ENCODE assay signal across 12 mouse cellular contexts in the genomic region with DNA sequence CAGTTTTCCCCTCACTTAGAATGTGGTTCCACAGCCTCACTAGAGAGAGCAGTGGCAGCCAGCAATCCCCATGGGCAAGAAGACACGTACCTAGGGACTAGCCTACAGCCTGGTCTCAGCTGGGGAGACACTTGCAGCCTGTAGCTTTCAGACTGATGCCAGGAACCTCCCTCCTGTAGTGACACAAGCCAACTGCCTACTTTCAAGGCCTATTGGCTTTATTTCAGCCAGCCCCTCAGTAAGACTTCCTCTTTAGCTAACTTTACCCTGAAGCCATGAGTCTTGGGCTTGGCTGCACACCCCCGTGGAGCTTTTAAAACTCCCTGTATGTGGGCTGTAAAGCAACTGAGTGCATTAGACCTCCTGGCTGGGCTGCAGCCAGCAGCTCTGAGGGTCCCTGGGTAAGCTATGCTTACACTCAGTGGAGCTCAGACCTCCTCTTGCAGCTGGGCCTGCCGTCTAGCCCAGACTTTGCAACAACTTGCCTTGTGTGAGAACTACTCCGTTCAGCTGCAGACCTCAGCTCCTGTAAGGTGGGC.
DNase-seq lines count a peak whose midpoint lies in the region; ATAC-seq and TF ChIP-seq lines count a peak whose summit lies in the region.
"Had no signal": no experiment of that assay in that cellular context is flagged by ENCODE, and none has a peak within 500 bp of the region (broad histone marks: within the 10 kb centered on the region; RNA-seq: fewer than 3 reads in every experiment).

No protein-coding gene starts in this region.

- no peak for ATAC-seq in heart, embryonic 15.5 days (replicated peaks; ENCODE audit: insufficient number of reproducible peaks, insufficient read depth, low FRiP score, low read depth)
- no peak for ATAC-seq in lung, embryonic 14.5 days (ENCODE audit: insufficient read depth)
- ATAC-seq in embryonic facial prominence, embryonic 15.5 days (ENCODE audit: insufficient number of reproducible peaks, low FRiP score, low TSS enrichment, low read depth), result no peak
- 0 out of 2 replicates have a peak, but pooled peaks have one; percentile 4 for ATAC-seq in stomach, embryonic 14.5 days (ENCODE audit: insufficient number of reproducible peaks, insufficient read depth, low FRiP score, low read depth)
- no peak for ATAC-seq in frontal cortex, adult (ENCODE audit: low TSS enrichment)

- H3K9ac ChIP-seq in heart, embryonic 15.5 days, result no peak overlapping the region
- no peak overlapping the region for H3K9ac ChIP-seq in lung, embryonic 14.5 days
- no peak overlapping the region for H3K9ac ChIP-seq in embryonic facial prominence, embryonic 15.5 days
- no peak overlapping the region for H3K9ac ChIP-seq in stomach, embryonic 14.5 days (replicated peaks; ENCODE audit: low read depth, low read length)
- H3K9ac ChIP-seq: hindbrain, embryonic 12.5 days; liver, embryonic 13.5 days had no signal

- no peak overlapping the region for H3K4me2 ChIP-seq in heart, embryonic 15.5 days
- H3K4me2 ChIP-seq in lung, embryonic 14.5 days, result no peak overlapping the region
- no peak overlapping the region for H3K4me2 ChIP-seq in embryonic facial prominence, embryonic 15.5 days (replicated peaks)
- H3K4me2 ChIP-seq in stomach, embryonic 14.5 days (replicated peaks; ENCODE audit: low read depth, low read length), result no peak overlapping the region
- H3K4me2 ChIP-seq: hindbrain, embryonic 12.5 days; liver, embryonic 13.5 days had no signal

- H3K4me3 ChIP-seq in heart, embryonic 15.5 days, result no peak overlapping the region
- no peak overlapping the region for H3K4me3 ChIP-seq in lung, embryonic 14.5 days (ENCODE audit: low read depth, low read length)
- H3K4me3 ChIP-seq in embryonic facial prominence, embryonic 15.5 days (replicated peaks), result no peak overlapping the region
- H3K4me3 ChIP-seq in stomach, embryonic 14.5 days (ENCODE audit: low read depth, low read length), result no peak overlapping the region
- H3K4me3 ChIP-seq: hindbrain, embryonic 12.5 days; liver, embryonic 13.5 days had no signal

- WGBS in heart, embryonic 15.5 days, result 46% methylated on average over 4 of the region's 4 CpGs
- 45% methylated on average over 4 of the region's 4 CpGs for WGBS in lung, embryonic 14.5 days
- 28% methylated on average over 4 of the region's 4 CpGs for WGBS in embryonic facial prominence, embryonic 15.5 days
- WGBS in stomach, embryonic 14.5 days, result 52% methylated on average over 4 of the region's 4 CpGs

- H3K36me3 ChIP-seq in heart, embryonic 15.5 days, result no peaks in the 10 kb centered on the region
- H3K36me3 ChIP-seq in lung, embryonic 14.5 days (ENCODE audit: insufficient read depth), result no peaks in the 10 kb centered on the region
- no peaks in the 10 kb centered on the region for H3K36me3 ChIP-seq in embryonic facial prominence, embryonic 15.5 days
- no peaks in the 10 kb centered on the region for H3K36me3 ChIP-seq in stomach, embryonic 14.5 days (ENCODE audit: control insufficient read depth, insufficient read depth, low read length)
- H3K36me3 ChIP-seq: hindbrain, embryonic 12.5 days; liver, embryonic 13.5 days had no signal

- DNase-seq in heart, postnatal 25 days (ENCODE audit: low spot score), result no peak
- DNase-seq in lung, embryonic 14.5 days, result no peak
- DNase-seq in lung, postnatal 14 days, result no peak
- no peak for DNase-seq in frontal cortex, postnatal 10 days (ENCODE audit: low spot score in 2 of 2)
- DNase-seq: kidney, postnatal 14 days; layer of hippocampus, postnatal 36 days; liver, embryonic 13.5 days had no signal

- no peak for TF ChIP-seq CTCF in lung, embryonic 14.5 days (IDR thresholded peaks at IDR 0.05; ENCODE audit: low read depth)

- peak overlapping the region; percentile 13; the same call in 1 of the 2 replicates for H3K27ac ChIP-seq in heart, embryonic 15.5 days
- H3K27ac ChIP-seq in lung, embryonic 14.5 days (ENCODE audit: low read depth), result peak overlapping the region; percentile 25; the same call in 1 of the 2 replicates
- peak overlapping the region; percentile 48; the same call in 1 of the 2 replicates for H3K27ac ChIP-seq in embryonic facial prominence, embryonic 15.5 days (replicated peaks)
- no peak overlapping the region; the same call in 1 of the 2 replicates for H3K27ac ChIP-seq in stomach, embryonic 14.5 days (ENCODE audit: low read length)
- H3K27ac ChIP-seq: hindbrain, embryonic 12.5 days; liver, embryonic 13.5 days had no signal

- intact Hi-C loops in heart, postnatal 25 days (cut with DNase I), result no loop called here

- no peaks in the 10 kb centered on the region for H3K9me3 ChIP-seq in heart, embryonic 15.5 days (replicated peaks)
- H3K9me3 ChIP-seq in lung, embryonic 14.5 days (ENCODE audit: low read depth, low read length), result no peaks in the 10 kb centered on the region
- H3K9me3 ChIP-seq in embryonic facial prominence, embryonic 15.5 days (replicated peaks), result no peaks in the 10 kb centered on the region
- H3K9me3 ChIP-seq in stomach, embryonic 14.5 days (ENCODE audit: control insufficient read depth, low read depth, low read length), result no peaks in the 10 kb centered on the region
- H3K9me3 ChIP-seq: hindbrain, embryonic 12.5 days; liver, embryonic 13.5 days had no signal

- H3K4me1 ChIP-seq in heart, embryonic 15.5 days (replicated peaks), result peaks cover 52% of the 10 kb centered on the region
- peaks cover 47% of the 10 kb centered on the region for H3K4me1 ChIP-seq in lung, embryonic 14.5 days (ENCODE audit: insufficient read depth)
- H3K4me1 ChIP-seq in embryonic facial prominence, embryonic 15.5 days, result peaks cover 54% of the 10 kb centered on the region
- peaks cover 33% of the 10 kb centered on the region for H3K4me1 ChIP-seq in stomach, embryonic 14.5 days (ENCODE audit: control insufficient read depth, insufficient read depth, low read length)

- 0 out of 2 replicates have a peak, but pooled peaks cover 5% of the 10 kb centered on the region for H3K27me3 ChIP-seq in heart, embryonic 15.5 days
- H3K27me3 ChIP-seq in lung, embryonic 14.5 days (ENCODE audit: insufficient read depth, low read length), result no peaks in the 10 kb centered on the region
- 0 out of 2 replicates have a peak, but pooled peaks cover 3% of the 10 kb centered on the region for H3K27me3 ChIP-seq in embryonic facial prominence, embryonic 15.5 days
- H3K27me3 ChIP-seq in stomach, embryonic 14.5 days (ENCODE audit: control insufficient read depth, insufficient read depth, low read length), result no peaks in the 10 kb centered on the region
- H3K27me3 ChIP-seq: liver, embryonic 13.5 days had no signal
